Mouse (Mus musculus) c-Kit-positive CD71-positive TER-119-positive erythroid progenitor cells, embryonic 14.5 days (primary cell): ENCODE results near the gene Ddx23.

ENCODE experiments used
- DNase-seq: peaks from one replicate; pipeline ENCODE4 v3.0.0-alpha.2; 2013; ENCODE audit warnings: low spot score

Gene Ddx23

DNA sequence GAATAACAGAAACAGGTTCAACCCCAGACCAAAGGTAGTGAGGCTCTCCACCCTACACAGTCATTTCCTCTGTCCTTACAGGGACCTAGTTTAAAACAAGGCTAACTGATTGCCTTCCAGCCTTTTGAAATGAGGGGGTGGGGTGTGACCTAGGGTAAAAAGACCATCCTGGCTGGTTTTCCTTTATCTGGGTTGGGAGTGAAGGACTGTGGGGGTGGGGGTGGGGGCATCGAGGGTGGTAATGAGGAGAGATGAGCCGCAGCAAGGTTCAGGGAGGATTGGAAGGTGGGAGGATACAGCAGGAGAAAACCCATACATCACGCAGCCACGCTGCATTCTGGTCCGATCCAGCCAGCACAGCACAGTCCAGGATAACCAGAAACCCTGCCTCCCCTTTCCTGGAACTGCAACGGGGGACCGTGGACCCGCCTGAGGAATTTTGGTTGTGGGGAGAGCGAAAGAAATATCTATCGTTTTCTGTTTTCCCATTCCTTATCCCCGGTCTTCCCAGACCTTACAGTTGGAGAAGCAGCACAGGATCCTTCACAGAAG lies 12.4 kb upstream of the Ddx23 start:
- DNase-seq: no peak

- no peak for DNase-seq
These were observed 11.7 kb upstream of the Ddx23 start for GRCm38 (mm10) chr15:98674284-98674993.

- no peak for DNase-seq
These were observed 11.0 kb upstream of the Ddx23 start for GRCm38 (mm10) chr15:98673732-98674131.

GRCm38 (mm10) chr15:98672592-98672991 lies 9.9 kb upstream of the Ddx23 start:
- DNase-seq: no peak

DNA sequence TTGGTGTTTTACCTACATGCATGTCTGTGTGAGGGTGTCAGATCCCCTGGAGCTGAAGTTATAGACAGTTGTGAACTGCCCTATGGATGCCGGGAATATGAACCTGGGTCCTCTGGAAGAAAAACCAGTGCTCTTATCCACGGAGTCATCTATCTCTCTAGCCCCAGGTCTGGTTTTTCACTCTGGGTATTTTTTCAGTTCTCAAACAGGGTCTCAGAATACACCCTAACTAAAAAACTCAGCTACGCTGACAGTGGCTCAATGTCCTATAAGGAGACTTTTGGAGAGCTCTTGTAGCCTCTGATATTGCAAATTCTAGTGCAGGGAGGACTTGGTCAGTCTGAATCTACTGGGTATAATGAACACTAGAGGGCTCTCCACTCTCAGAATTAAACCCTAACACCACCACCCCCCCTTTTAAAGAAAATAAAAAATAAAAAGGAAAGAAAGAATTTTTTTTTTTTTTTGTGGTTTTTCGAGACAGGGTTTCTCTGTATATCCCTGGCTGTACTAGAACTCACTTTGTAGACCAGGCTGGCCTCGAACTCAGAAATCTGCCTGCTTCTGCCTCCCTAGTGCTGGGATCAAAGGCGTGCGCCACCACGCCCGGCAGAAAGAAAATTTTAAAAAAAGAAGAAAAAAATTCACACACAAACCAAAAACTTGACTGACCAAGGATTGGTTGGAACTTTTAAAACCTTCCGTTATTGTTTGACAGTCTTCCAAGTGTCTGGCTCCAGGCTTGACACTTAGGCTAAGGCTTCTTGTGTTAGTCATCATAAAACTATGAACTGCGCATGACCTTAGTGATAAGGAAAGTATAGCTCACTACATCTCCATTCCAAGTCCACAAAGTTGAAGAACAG lies 1.6 kb upstream of the Ddx23 start:
- DNase-seq: peak; percentile 33

DNA sequence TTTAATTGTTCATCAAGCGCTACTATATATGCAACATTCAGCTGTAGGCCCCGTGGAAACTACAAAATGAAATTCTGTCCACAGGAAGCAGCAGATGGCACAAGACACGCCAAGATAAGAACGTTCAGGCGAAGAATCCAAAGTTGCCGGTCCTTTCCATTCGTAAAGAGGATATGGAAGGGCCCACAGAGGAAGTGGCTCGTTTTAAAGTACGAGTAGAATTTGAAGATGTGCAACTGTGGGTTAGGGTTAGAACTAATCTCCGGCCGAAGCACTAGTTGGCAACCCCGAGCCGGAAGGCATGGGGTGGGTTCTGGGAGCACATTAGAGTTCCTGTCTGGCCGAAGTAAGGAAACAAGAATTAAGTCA lies 512 bp downstream of the Ddx23 start:
- DNase-seq: peak; percentile 66

DNA sequence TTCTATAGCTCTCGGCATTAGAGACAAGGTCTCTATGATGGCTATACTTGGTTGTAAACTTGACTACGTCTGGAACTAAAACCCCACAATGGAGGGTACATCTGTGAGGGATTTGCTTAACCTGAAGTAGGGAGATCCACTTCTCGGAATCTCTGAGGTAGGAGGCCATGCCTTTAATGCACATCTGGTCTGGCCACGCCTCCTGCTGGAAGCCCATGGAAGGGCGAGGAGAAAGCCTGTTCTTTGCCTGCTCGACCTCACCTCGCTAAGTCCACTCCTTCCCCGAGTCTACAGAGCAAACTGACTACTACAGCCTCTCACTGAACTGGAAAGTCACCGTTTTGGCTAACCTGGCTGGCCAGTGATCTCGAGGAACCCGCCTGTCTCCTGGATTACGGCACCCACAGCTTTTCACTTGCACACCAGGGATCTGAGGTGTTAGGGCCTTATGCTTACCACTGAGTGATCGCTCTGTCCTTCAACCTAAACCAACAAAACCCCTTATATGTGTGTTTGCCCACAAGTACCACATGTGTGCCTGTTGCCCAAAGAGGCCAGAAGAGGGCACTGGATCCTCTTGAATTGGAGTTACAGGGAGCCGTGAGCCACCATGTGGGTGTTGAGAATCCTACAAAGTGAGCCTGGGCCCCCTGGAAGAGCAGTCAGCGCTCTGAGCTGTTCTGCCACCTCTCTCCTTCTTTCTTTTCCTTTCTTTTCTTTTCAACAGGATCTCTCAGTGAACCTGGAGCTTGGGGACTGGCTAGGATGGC lies 5.5 kb downstream of the Ddx23 start:
- no peak for DNase-seq

DNA sequence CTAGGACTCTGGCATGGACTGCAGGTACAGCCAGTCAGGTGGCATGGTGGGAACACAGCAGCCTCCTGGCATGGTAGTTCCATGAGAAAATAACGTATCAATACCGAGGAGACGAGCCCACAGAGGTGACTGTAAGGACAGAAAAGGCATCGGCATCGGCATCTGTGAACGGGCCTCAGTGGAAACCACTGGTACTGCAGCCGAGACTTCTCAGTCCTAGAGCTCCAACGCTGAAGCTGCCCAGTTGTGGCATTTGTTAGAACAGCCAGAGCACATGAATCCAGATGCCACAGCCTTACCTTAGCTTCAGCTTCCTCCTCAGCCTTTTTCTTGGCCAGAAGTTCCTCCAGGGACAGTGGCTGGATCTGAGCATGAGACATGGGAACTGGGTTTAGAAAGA lies 10.5 kb downstream of the Ddx23 start:
- DNase-seq: no peak

DNA sequence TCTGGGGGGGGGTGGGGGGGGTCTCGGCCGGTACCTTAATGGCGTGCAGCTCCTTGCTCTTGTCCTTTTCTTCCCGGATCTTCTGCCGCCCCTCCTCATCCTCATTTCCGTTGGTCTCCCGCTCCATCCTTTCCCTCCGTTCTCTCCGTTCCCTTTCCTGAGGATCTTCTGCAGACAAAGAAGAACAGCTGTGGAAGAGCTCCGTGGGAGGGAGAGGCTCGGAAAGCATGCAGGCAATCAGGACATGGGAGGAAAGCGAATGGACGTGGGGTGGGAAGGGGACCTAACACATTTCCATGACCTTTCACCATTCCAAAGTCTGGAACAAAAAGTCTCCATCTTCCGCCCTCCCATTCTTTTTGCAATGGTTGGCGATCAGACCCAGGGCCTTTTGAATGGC lies 11.3 kb downstream of the Ddx23 start:
- DNase-seq: no peak

DNA sequence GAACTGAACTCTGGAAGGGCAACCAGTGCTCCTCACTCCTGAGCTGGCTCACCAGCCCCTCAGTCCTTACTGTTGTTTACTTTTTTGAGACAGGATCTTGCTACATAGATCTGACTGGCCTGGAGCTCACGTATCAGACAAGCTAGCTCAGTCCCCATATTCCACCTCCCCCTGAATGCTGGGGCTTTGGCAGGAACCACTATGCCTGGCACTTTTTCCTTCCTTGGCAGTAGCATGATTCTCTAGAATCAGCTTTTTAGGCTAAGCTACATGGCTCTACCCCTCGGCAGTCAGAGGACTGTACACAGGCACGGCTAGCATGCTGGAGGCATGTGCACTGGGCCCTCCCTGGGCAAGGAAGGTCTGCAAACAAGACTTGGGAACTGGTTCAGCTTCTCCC lies 14.6 kb downstream of the Ddx23 start:
- no peak for DNase-seq

DNA sequence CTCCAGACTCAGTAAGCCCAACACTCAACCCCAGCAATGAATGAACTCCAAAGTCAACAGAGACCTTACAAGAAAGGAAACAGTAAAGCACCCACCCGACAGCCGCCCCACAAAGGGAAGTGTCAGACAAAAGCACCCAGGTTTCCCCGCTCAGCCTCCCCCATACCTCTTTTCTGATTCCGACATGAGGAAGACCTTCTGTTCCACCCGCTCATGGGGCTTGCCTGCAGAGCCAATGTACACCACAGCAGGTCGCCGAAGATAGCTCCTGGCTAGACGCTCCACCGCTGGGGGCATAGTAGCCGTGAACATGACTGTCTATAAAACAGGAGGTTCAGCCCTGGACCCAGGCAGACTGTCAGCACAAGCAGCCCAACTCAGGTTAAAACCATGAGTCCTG lies 15.4 kb downstream of the Ddx23 start:
- DNase-seq: no peak

GRCm38 (mm10) chr15:98646737-98647136 lies 16.0 kb downstream of the Ddx23 start:
- no peak for DNase-seq

- DNase-seq: no peak
These were observed 17.4 kb downstream of the Ddx23 start for GRCm38 (mm10) chr15:98645057-98646026.

- DNase-seq: no peak
These were observed 18.3 kb downstream of the Ddx23 start for GRCm38 (mm10) chr15:98644406-98644805.

GRCm38 (mm10) chr15:98640157-98640556 lies 22.5 kb downstream of the Ddx23 start:
- DNase-seq: no peak

GRCm38 (mm10) chr15:98637155-98637554 lies 25.5 kb downstream of the Ddx23 start:
- no peak for DNase-seq

DNA sequence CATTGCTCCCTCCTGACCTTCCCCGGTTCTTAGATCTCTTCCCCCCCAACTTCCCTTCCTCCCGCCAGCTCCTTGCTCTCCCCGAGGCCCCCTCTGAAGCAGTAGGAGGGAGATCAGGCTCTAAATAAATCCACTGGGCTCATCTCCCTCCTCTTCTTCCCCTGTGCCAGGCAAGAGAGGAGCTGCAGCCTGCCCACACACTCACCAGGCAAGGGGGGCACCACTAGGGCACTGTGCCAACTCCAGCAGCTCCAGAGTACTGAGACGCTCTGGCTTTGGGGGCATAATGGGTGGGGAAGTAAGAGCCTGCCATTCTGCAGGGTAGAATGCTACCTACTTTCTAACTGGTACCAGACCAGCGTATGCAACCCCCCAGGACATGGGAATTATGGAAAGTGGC lies 26.2 kb downstream of the Ddx23 start:
- DNase-seq: no peak

GRCm38 (mm10) chr15:98635291-98635841 lies 27.3 kb downstream of the Ddx23 start:
- DNase-seq: no peak

- DNase-seq: no peak
These were observed 28.1 kb downstream of the Ddx23 start for GRCm38 (mm10) chr15:98634541-98635081.

GRCm38 (mm10) chr15:98633822-98634470 lies 28.7 kb downstream of the Ddx23 start:
- DNase-seq: no peak
